7 mouse cellular contexts compared by ENCODE assay signal in genomic region chr16:38902111-38902778, GRCm38 (mm10). TPM values are rescaled to one million over a fixed set of nuclear protein-coding genes. Genes with fewer than 3 reads are reported as not detected.
A peak's percentile ranks its signal among the peaks of the same experiment; 100 is the strongest.
DNase-seq lines count a peak whose midpoint lies in the region; ATAC-seq and TF ChIP-seq lines count a peak whose summit lies in the region.

No protein-coding gene starts in this region.

- TF ChIP-seq CTCF in small intestine, adult 2 months (IDR thresholded peaks at IDR 0.05; ENCODE audit: extremely low read depth, insufficient read length, insufficient replicate concordance, low read depth, low read length): peak; percentile 91

- H3K4me2 ChIP-seq in midbrain, embryonic 13.5 days (replicated peaks): peak overlapping the region; percentile 76

- no peak for TF ChIP-seq POLR2A in small intestine, adult 2 months (IDR thresholded peaks at IDR 0.05; ENCODE audit: low read depth, low read length)

- H3K27ac ChIP-seq in embryonic facial prominence, embryonic 10.5 days (replicated peaks): peak overlapping the region; percentile 89
- peak overlapping the region; percentile 89 for H3K27ac ChIP-seq in limb, embryonic 10.5 days
- H3K27ac ChIP-seq in midbrain, embryonic 13.5 days: peak overlapping the region; percentile 57; the same call in 1 of the 2 replicates
- H3K27ac ChIP-seq in small intestine, adult 2 months (ENCODE audit: insufficient read depth, low read depth, low read length): no peak overlapping the region

- DNase-seq in adrenal gland, postnatal 25 days: peak; percentile 94
- DNase-seq in embryonic facial prominence, embryonic 10.5 days (ENCODE audit: low spot score): peak; percentile 94
- DNase-seq in heart, adult 11 months: peak; percentile 98
- DNase-seq in kidney, adult 11 months: peak; percentile 86
- peak; percentile 97 for DNase-seq in limb, embryonic 10.5 days (ENCODE audit: low spot score)

- peak overlapping the region; percentile 73 for H3K4me3 ChIP-seq in embryonic facial prominence, embryonic 10.5 days
- peak overlapping the region; percentile 76 for H3K4me3 ChIP-seq in limb, embryonic 10.5 days
- peak overlapping the region; percentile 60 for H3K4me3 ChIP-seq in midbrain, embryonic 13.5 days (replicated peaks)
- H3K4me3 ChIP-seq in small intestine, adult 2 months (ENCODE audit: low read depth, low read length): peak overlapping the region; percentile 85

- peak; percentile 99 for ATAC-seq in midbrain, embryonic 13.5 days

- H3K9ac ChIP-seq in midbrain, embryonic 13.5 days (replicated peaks): peak overlapping the region; percentile 78

- no peaks in the 10 kb centered on the region for H3K9me3 ChIP-seq in embryonic facial prominence, embryonic 10.5 days
- H3K9me3 ChIP-seq in limb, embryonic 10.5 days (replicated peaks): no peaks in the 10 kb centered on the region
- H3K9me3 ChIP-seq in midbrain, embryonic 13.5 days: no peaks in the 10 kb centered on the region

- no peaks in the 10 kb centered on the region for H3K36me3 ChIP-seq in embryonic facial prominence, embryonic 10.5 days (replicated peaks)
- no peaks in the 10 kb centered on the region for H3K36me3 ChIP-seq in limb, embryonic 10.5 days
- H3K36me3 ChIP-seq in midbrain, embryonic 13.5 days: no peaks in the 10 kb centered on the region
- H3K36me3 ChIP-seq in small intestine, adult 2 months (ENCODE audit: control insufficient read depth, insufficient read depth, low read length): no peaks in the 10 kb centered on the region

- H3K4me1 ChIP-seq in embryonic facial prominence, embryonic 10.5 days: peaks cover 16% of the 10 kb centered on the region
- H3K4me1 ChIP-seq in limb, embryonic 10.5 days: no peaks in the 10 kb centered on the region
- H3K4me1 ChIP-seq in midbrain, embryonic 13.5 days (replicated peaks): 0 out of 2 replicates have a peak, but pooled peaks cover 9% of the 10 kb centered on the region
- H3K4me1 ChIP-seq in small intestine, adult 2 months (ENCODE audit: control insufficient read depth, insufficient read depth, insufficient read length, low read length): no peaks in the 10 kb centered on the region

- peaks cover 50% of the 10 kb centered on the region for H3K27me3 ChIP-seq in embryonic facial prominence, embryonic 10.5 days (replicated peaks; ENCODE audit: low read depth, poor library complexity, severe bottlenecking)
- H3K27me3 ChIP-seq in limb, embryonic 10.5 days (ENCODE audit: low read depth, poor library complexity, severe bottlenecking): peaks cover 41% of the 10 kb centered on the region
- peaks cover 35% of the 10 kb centered on the region for H3K27me3 ChIP-seq in midbrain, embryonic 13.5 days
- peaks cover 6% of the 10 kb centered on the region; the same call in 1 of the 2 replicates for H3K27me3 ChIP-seq in small intestine, adult 2 months (ENCODE audit: control insufficient read depth, insufficient read depth, low read length)

- under 1% methylated on average over 70 of the region's 71 CpGs for WGBS in embryonic facial prominence, embryonic 10.5 days
- under 1% methylated on average over 68 of the region's 71 CpGs for WGBS in limb, embryonic 10.5 days
- WGBS in midbrain, embryonic 13.5 days: under 1% methylated on average over 52 of the region's 71 CpGs
- under 1% methylated on average over 71 of the region's 71 CpGs for WGBS in small intestine, adult 2 months

RNA-seq across cellular contexts. Expression of gene Igsf11, which starts 9.8 kb away (rescaled TPM):
- total RNA-seq in adrenal gland, postnatal 25 days (2021): 18.8 and 21.8 TPM in 2 replicates
- 0.90 and 1.6 TPM in 2 replicates for polyA plus RNA-seq in embryonic facial prominence, embryonic 10.5 days (2016; fragmentation: Nextera tagmentation; extraction: Ambion mirVana)
- polyA plus RNA-seq in limb, embryonic 10.5 days (2016; fragmentation: Nextera tagmentation; extraction: Ambion mirVana): 0.15 and 0.56 TPM in 2 replicates
- polyA plus RNA-seq in midbrain, embryonic 13.5 days (2015; fragmentation: Nextera tagmentation; extraction: Ambion mirVana): 2.3 and 2.5 TPM in 2 replicates
- 0.41 and 0.85 TPM in 2 replicates for polyA plus RNA-seq in small intestine, adult 2 months (2012; rRNA removed)
